Mouse (Mus musculus) forebrain, embryonic 13.5 days (tissue): Measurements from ENCODE around the gene Ankmy2. TPM values are rescaled to one million over a fixed set of nuclear protein-coding genes. Genes with fewer than 3 reads are reported as not detected.

Source experiments
- ATAC-seq: fragments of 200-750 bp; cut with Nextera tagmentation; 2 replicates; pipeline ENCODE4 v1.8.0; 2017
- H3K27ac ChIP-seq: fragments of 300-500 bp; sonication (generic); 2 replicates; pipeline ENCODE4 v1.5.1; 2015; ENCODE audit warnings: inconsistent platforms, mild to moderate bottlenecking, moderate library complexity
- H3K27me3 ChIP-seq: fragments of 300-500 bp; sonication (generic); 2 replicates; pipeline ENCODE4 v1.6.1; 2015; ENCODE audit warnings: mild to moderate bottlenecking, inconsistent platforms
- H3K36me3 ChIP-seq: fragments of 300-500 bp; sonication (generic); 2 replicates; pipeline ENCODE4 v1.6.1; 2015; ENCODE audit warnings: mild to moderate bottlenecking, inconsistent platforms; ENCODE audit not compliant: poor library complexity, severe bottlenecking
- H3K4me1 ChIP-seq: fragments of 300-500 bp; sonication (generic); 2 replicates; pipeline ENCODE4 v1.6.1; 2015; ENCODE audit warnings: inconsistent platforms
- H3K4me2 ChIP-seq: fragments of 300-500 bp; sonication (generic); 2 replicates; pipeline ENCODE4 v1.6.1; 2015; ENCODE audit warnings: inconsistent platforms, mild to moderate bottlenecking, moderate library complexity
- H3K4me3 ChIP-seq: fragments of 300-500 bp; sonication (generic); 2 replicates; pipeline ENCODE4 v1.5.1; 2015; ENCODE audit warnings: mild to moderate bottlenecking, inconsistent platforms
- H3K9ac ChIP-seq: fragments of 300-500 bp; sonication (generic); 2 replicates; pipeline ENCODE4 v1.6.1; 2015; ENCODE audit warnings: mild to moderate bottlenecking, inconsistent platforms
- H3K9me3 ChIP-seq: fragments of 300-500 bp; sonication (generic); replicated peaks from 2 replicates; pipeline ENCODE4 v1.6.1; 2016; ENCODE audit warnings: inconsistent platforms
- WGBS: fragments of 180-500 bp; shearing (Covaris S2); methylation state at CpG from one replicate; pipeline ENCODE4 v1.1.7; 2015; 5-methylcytosine and 5-hydroxymethylcytosine counted together
- polyA plus RNA-seq: library from polyadenylated mRNA; unstranded; fragments of >200 nt; fragmentation: Nextera tagmentation; extraction: Ambion mirVana; gene quantifications from 2 replicates; pipeline ENCODE4 v1.2.1, GENCODE M21; 2015

Gene Ankmy2
- polyA plus RNA-seq, 1 experiment from 2014 or later, result 41.4 TPM

DNA sequence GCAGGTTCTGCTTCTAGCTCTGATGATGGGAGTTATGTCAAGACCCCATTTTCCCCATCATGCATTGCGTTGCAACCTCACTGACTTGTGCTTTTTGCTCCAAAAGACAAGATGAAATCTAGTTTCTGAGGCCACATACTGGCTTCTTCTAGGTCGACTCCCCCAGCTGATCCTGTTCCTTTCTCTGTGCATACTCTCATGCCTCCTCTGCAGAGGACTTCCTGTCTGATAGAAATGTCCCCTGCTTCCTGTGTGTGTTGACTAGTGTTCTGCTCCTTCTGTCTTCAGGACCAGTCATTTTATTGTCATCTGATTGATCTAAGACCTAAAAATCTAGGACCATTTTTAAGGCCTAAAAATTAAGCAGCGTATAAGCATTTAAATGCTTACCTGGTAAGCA, 21.5 kb upstream of the Ankmy2 start:
- Histone ChIP-seq H3K27me3 (no peaks in the 10 kb centered on the region), H3K27ac (no peak overlapping the region), H3K9me3 (no peaks in the 10 kb centered on the region), H3K4me2 (no peak overlapping the region), H3K36me3 (peaks cover 44% of the 10 kb centered on the region), H3K4me1 (0 out of 2 replicates have a peak, but pooled peaks cover 8% of the 10 kb centered on the region), H3K4me3 (no peak overlapping the region), H3K9ac (no peak overlapping the region)
- ATAC-seq, result no peak
- WGBS, result 94% methylated on average over 3 of the region's 3 CpGs

DNA sequence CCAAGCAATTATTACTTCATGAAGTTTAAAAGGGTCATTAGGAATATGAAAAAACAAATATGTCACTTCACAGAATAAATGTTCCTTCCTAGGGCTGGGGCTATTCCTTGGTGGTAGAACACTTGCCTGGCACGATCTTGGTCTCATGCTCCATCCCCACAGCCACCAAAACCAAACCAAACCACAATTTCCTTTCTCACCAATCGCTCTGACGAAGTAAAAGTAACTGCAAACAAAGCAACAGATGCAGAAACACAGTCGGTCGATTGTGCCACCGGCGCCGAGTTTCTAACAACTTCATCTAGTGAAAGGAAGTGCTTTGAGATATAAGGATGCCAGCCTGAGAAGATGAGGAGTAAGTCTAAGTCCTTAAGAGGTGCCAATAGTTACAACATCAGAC, 20.6 kb upstream of the Ankmy2 start:
- H3K9ac ChIP-seq, result no peak overlapping the region
- WGBS, result 98% methylated on average over 8 of the region's 8 CpGs
- no peaks in the 10 kb centered on the region for H3K9me3 ChIP-seq
- no peaks in the 10 kb centered on the region for H3K27me3 ChIP-seq
- H3K4me3 ChIP-seq, result no peak overlapping the region
- H3K4me1 ChIP-seq, result 0 out of 2 replicates have a peak, but pooled peaks cover 8% of the 10 kb centered on the region
- no peak overlapping the region for H3K4me2 ChIP-seq
- peaks cover 51% of the 10 kb centered on the region for H3K36me3 ChIP-seq
- ATAC-seq, result no peak
- H3K27ac ChIP-seq, result no peak overlapping the region

DNA sequence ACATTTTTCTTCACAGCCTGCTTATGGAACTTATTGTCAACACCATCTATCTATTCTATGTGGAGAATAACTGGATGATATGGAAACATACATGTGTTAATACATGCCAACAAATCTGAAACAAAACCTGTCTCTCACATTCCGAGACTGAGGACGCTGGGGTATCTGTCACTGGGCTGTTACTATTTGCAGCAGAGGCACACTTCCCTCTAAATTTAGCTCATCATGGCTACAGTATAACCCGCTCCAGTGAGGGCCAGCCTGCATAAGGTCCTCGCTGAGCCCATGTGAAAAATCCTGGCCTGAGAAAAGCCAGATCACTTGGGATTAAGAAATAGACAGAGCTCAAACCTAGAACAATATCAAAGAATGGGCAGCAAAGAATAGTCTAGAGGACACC, 19.7 kb upstream of the Ankmy2 start:
- H3K9me3 ChIP-seq, result no peaks in the 10 kb centered on the region
- no peaks in the 10 kb centered on the region for H3K27me3 ChIP-seq
- H3K4me3 ChIP-seq, result no peak overlapping the region
- 0 out of 2 replicates have a peak, but pooled peaks cover 8% of the 10 kb centered on the region for H3K4me1 ChIP-seq
- peaks cover 44% of the 10 kb centered on the region for H3K36me3 ChIP-seq
- H3K27ac ChIP-seq, result no peak overlapping the region
- no peak overlapping the region for H3K9ac ChIP-seq
- ATAC-seq, result no peak
- H3K4me2 ChIP-seq, result no peak overlapping the region
- WGBS, result 92% methylated on average over 4 of the region's 4 CpGs

DNA sequence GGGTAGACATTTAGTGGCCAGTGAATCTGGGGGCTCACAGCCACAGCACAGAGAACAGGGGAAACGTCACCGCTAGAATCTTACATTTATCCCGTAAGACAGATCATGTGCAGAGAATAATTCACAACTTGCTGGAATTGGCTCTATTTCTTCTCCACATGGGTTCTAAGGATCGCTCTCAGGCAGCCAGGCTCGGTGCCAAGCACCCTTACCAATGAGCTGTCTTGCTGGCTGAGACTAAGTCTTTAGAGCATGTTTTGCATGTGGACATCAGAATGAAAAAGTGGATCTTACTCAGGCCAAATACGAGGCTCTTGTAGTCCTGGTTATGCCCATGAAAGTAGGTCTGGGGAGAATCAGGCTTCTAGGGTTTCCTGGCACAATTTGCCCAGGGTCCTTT, 16.5 kb upstream of the Ankmy2 start:
- no peak for ATAC-seq
- H3K27me3 ChIP-seq, result no peaks in the 10 kb centered on the region
- no peaks in the 10 kb centered on the region for H3K4me1 ChIP-seq
- H3K36me3 ChIP-seq, result peaks cover 30% of the 10 kb centered on the region
- no peak overlapping the region for H3K4me2 ChIP-seq
- WGBS, result 88% methylated on average over 6 of the region's 6 CpGs
- H3K27ac ChIP-seq, result no peak overlapping the region
- H3K4me3 ChIP-seq, result no peak overlapping the region
- no peak overlapping the region for H3K9ac ChIP-seq
- no peaks in the 10 kb centered on the region for H3K9me3 ChIP-seq

DNA sequence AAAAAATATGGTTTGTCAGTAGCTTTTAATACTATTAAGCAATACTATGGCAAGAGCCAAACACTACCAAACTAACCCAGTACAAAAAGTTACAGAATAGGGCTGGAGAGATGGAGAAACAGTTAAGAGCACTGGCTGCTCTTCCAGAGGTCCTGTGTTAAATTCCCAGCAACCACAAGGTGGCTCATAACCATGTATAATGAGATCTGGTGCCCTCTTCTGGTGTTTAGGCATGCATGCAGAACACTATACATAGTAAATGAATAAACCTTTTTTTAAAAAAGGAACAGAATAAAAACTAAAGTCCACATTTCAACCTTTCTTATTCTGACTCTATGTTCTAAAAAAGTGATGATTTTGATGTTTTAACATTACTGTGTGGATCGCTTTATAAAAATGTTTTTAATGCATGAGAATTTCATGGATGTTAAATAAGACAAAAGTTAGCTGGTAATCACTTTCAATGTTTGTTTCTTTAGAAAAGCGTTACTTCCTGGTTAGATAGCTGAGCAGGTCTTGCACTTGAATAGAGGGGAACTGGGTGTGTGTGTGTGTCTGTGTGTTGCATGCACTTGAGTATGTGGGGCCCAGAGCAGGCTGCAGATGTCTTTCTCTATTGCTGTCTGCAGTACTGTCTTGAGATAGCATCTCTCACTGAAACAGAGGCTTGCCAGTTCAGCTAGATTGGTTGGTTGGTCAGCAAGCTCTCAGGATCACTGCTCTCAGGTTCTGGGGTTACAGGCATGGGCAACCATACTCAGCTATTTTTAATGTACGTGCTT, 10.5 kb upstream of the Ankmy2 start:
- H3K9ac ChIP-seq, result no peak overlapping the region
- no peaks in the 10 kb centered on the region for H3K27me3 ChIP-seq
- no peak overlapping the region for H3K4me2 ChIP-seq
- no peak overlapping the region for H3K4me3 ChIP-seq
- H3K27ac ChIP-seq, result no peak overlapping the region
- H3K4me1 ChIP-seq, result peaks cover 4% of the 10 kb centered on the region; the same call in 1 of the 2 replicates
- no peak for ATAC-seq
- WGBS, result over 99% methylated on average over 3 of the region's 3 CpGs
- H3K9me3 ChIP-seq, result no peaks in the 10 kb centered on the region
- H3K36me3 ChIP-seq, result 0 out of 2 replicates have a peak, but pooled peaks cover 4% of the 10 kb centered on the region

DNA sequence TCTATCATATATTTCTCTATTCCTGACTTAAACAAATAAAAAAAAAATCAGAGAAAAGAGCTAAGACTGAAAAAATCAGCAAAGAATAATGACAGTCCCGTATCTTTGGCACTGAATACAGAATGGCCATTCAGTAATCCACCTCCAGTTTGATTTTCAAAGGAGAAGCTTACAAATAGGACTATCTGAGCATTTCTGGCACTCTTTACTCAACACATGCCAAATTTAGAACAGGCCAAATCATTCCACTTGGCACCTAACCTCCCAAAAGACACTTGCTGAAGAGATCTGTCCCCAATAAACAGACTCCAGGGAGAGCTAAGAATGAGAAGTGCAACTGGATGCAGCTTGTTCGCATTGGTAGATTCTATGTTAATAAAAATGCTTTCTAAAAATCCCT, 6.6 kb upstream of the Ankmy2 start:
- WGBS, result 83% methylated on average over 2 of the region's 2 CpGs
- H3K27ac ChIP-seq, result no peak overlapping the region
- no peak for ATAC-seq
- H3K4me2 ChIP-seq, result no peak overlapping the region
- H3K27me3 ChIP-seq, result no peaks in the 10 kb centered on the region
- peaks cover 24% of the 10 kb centered on the region for H3K4me1 ChIP-seq
- H3K9me3 ChIP-seq, result no peaks in the 10 kb centered on the region
- H3K9ac ChIP-seq, result no peak overlapping the region
- H3K36me3 ChIP-seq, result no peaks in the 10 kb centered on the region
- no peak overlapping the region for H3K4me3 ChIP-seq

DNA sequence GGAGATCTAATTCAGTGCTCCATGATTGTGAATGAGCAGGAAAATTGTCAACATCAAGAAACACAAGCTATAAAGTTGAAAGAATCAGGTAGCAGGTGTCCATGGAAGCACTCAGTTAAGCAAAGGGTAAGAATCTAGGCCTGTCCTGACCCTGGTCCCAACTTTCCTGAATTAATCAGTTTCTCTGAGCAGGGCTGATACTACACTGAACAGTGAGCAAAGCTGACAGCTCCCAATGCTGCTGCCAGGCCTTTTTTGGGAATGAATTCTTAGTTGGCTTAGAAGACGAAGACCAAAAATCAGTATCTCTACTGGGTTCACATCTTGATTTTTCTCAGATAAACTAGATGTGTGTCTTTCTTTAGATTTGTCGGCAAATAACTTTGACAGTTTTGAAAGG, 6.2 kb upstream of the Ankmy2 start:
- 85% methylated on average over 2 of the region's 2 CpGs for WGBS
- no peak for ATAC-seq
- H3K27ac ChIP-seq, result no peak overlapping the region
- no peaks in the 10 kb centered on the region for H3K27me3 ChIP-seq
- H3K4me3 ChIP-seq, result no peak overlapping the region
- H3K9me3 ChIP-seq, result no peaks in the 10 kb centered on the region
- no peak overlapping the region for H3K4me2 ChIP-seq
- no peak overlapping the region for H3K9ac ChIP-seq
- peaks cover 24% of the 10 kb centered on the region for H3K4me1 ChIP-seq
- H3K36me3 ChIP-seq, result no peaks in the 10 kb centered on the region

DNA sequence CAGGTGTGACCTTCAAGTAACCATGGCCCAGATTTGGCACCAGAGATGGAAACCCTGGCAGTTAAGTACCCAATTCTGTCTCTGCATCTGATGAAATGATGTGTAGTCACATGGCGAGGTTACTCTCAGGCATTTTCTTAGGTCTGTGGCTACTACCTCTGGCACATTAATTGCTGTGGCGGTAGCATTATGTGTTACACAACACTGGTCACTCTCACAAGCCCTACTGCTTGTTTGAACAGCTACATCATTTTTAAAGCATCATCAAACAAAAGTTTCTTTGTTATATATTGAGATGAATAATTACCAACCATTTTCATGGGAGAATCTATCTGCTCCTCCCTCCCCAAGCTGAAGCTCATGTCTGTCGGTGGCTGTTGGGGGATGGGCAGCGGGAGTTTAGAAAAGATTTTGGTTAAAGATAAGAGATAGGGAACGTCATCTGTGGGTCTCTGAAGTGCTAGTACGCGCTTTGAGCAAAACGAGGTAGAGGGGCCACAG, 1.7 kb upstream of the Ankmy2 start:
- H3K4me1 ChIP-seq, result peaks cover 37% of the 10 kb centered on the region
- ATAC-seq, result no peak
- H3K4me2 ChIP-seq, result peak overlapping the region; percentile 79
- peak overlapping the region; percentile 2; the same call in 1 of the 2 replicates for H3K27ac ChIP-seq
- no peaks in the 10 kb centered on the region for H3K9me3 ChIP-seq
- peak overlapping the region; percentile 96 for H3K4me3 ChIP-seq
- peak overlapping the region; percentile 93 for H3K9ac ChIP-seq
- 14% methylated on average over 8 of the region's 8 CpGs for WGBS
- H3K36me3 ChIP-seq, result no peaks in the 10 kb centered on the region
- no peaks in the 10 kb centered on the region for H3K27me3 ChIP-seq

DNA sequence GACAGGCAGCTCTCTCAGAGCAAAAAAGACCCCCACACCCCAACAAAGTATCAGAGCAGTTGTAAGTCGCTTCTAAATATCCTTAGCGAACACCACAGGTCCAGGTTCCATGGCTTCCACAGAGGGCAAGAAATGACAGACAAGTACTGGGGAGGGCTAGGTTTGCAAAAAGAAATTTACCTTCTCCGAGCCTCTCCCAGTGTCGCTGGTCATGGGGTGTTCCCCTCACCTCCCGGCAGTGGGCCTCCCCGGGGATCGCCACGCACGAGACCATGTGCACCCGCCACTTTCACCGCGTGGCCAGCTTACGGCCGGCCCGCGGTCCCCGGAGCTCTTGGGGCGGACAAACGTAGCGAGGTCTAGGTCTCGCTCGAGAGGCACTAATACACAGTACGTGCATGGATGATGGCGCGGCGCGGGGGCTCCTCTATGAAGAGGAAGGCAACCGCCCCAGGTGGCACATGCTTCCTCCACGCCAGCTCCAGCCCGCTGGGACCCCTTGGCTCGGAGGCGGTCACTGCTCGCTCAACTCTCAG, 745 bp upstream of the Ankmy2 start:
- peak overlapping the region; percentile 96 for H3K4me3 ChIP-seq
- 1% methylated on average over 33 of the region's 33 CpGs for WGBS
- ATAC-seq, result peak; percentile 68
- H3K27me3 ChIP-seq, result no peaks in the 10 kb centered on the region
- H3K4me1 ChIP-seq, result peaks cover 33% of the 10 kb centered on the region
- H3K36me3 ChIP-seq, result no peaks in the 10 kb centered on the region
- H3K9me3 ChIP-seq, result no peaks in the 10 kb centered on the region
- H3K27ac ChIP-seq, result peak overlapping the region; percentile 90
- H3K9ac ChIP-seq, result peak overlapping the region; percentile 93
- peak overlapping the region; percentile 79 for H3K4me2 ChIP-seq

DNA sequence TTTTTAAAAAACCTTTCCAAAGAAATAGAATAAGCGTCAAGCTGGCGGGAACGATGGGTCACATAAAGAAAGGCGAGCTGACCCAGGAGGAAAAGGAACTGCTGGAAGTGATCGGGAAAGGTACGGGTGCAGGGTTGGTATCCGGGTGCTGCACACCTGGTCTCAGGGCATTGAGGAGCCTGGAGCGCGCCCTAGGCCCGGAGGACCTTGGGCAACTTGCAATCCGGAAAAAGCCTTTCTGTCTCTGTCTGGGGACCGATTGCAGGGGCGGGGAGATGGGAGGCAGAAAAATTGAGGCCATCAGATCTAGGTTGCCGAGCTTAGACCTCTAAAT, 357 bp downstream of the Ankmy2 start:
- no peaks in the 10 kb centered on the region for H3K27me3 ChIP-seq
- H3K4me1 ChIP-seq, result peaks cover 33% of the 10 kb centered on the region
- no peaks in the 10 kb centered on the region for H3K36me3 ChIP-seq
- peak overlapping the region; percentile 96 for H3K4me3 ChIP-seq
- peak overlapping the region; percentile 93 for H3K9ac ChIP-seq
- peak overlapping the region; percentile 79 for H3K4me2 ChIP-seq
- peak; percentile 31 for ATAC-seq
- no peaks in the 10 kb centered on the region for H3K9me3 ChIP-seq
- H3K27ac ChIP-seq, result peak overlapping the region; percentile 90
- 0% methylated on average over 14 of the region's 14 CpGs for WGBS

DNA sequence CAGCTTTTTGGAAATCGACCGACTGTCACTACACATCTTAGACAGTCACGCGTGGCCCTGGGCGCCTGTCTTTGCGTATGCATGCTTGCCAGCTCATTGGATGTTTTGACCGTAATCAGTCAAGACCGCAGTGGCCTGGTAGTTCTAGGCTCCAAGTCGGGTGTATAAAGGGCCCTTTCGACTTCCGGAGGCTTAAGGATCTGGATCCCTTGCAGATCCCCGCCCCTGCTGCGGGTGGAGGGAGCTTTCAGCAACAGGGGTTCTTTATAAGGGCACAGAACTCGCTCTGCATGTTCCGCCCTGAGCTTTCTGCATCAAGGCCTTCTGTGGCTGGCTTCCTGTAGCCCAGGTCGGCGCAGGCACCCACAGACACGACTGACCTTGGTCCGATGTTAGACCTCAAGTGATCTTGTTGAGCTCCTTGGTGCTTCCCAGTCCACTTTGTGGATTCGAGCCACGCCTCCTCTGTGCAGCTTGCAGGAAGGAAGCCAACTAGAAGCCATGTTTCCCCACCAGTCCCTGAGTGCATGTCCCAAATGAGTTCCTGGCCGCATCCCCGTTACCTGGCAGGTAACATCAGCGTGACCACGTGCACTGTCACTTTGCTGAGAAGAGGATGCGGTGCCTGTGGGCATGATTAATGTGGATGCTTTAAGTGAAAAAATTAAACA, 859 bp downstream of the Ankmy2 start, which contains the start of gene Bzw2:
Gene Bzw2, minus strand, starts transcription at position 443 of the 671 bp plus-strand sequence.
- peak within 1 kb of the TSS; percentile 96 for H3K4me3 ChIP-seq
- 3% methylated on average over 26 of the region's 26 CpGs for WGBS
- H3K27ac ChIP-seq, result peak within 1 kb of the TSS; percentile 90
- H3K9ac ChIP-seq, result peak within 1 kb of the TSS; percentile 93
- no peaks in the 10 kb centered on the region for H3K27me3 ChIP-seq
- H3K4me1 ChIP-seq, result peaks cover 33% of the 10 kb centered on the region
- peak; percentile 4 for ATAC-seq
- H3K4me2 ChIP-seq, result peak within 1 kb of the TSS; percentile 79
- H3K36me3 ChIP-seq, result no peaks in the 10 kb centered on the region
- H3K9me3 ChIP-seq, result no peaks in the 10 kb centered on the region

DNA sequence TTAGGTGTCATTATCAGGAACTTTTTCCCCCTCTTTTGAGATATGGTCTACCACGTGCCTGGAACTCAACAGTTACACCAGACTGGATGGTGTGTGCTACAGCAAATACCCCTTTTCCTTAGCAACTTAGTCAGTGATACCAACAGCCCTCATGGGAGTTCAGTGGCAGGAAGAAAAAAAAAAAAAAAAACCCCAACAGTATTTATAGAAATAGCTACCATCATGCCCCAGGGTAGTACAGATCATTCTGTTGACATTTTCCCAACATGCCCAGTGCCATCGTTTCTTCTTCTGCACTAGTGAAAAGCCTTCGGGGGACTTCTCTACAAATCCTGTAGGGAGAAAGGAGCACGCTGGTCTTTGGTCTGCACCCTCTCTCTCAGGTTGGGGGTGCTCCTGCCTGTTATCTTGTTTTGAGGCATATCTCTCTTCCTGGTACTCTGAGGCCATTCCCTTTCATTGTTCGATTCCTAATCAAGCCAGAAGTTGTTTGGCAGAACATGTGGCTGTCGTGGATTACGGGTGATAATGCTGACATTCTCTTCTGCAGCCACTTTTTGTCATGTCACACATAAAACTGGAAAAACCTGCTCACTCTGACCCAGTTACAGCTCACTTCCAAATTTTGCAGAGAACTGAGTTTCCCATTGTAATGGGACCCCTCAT, 7.3 kb downstream of the Ankmy2 start:
- 88% methylated on average over 7 of the region's 7 CpGs for WGBS
- no peak for ATAC-seq
- no peaks in the 10 kb centered on the region for H3K9me3 ChIP-seq
- H3K4me2 ChIP-seq, result no peak overlapping the region
- H3K27me3 ChIP-seq, result no peaks in the 10 kb centered on the region
- H3K4me1 ChIP-seq, result 0 out of 2 replicates have a peak, but pooled peaks cover 3% of the 10 kb centered on the region
- peaks cover 6% of the 10 kb centered on the region; the same call in 1 of the 2 replicates for H3K36me3 ChIP-seq
- no peak overlapping the region for H3K27ac ChIP-seq
- no peak overlapping the region for H3K4me3 ChIP-seq
- H3K9ac ChIP-seq, result no peak overlapping the region
